Mouse (Mus musculus) ES-E14 (cell line): ENCODE results near the gene Gm6592.

Source experiments
- CHD2 ChIP-seq: IDR thresholded peaks from 2 replicates; pipeline ENCODE4 v1.6.1; 2014; ENCODE audit warnings: mild to moderate bottlenecking, low read depth, low read length, inconsistent platforms
- ZC3H11A ChIP-seq: IDR thresholded peaks from 2 replicates; pipeline ENCODE4 v1.6.1; 2012; ENCODE audit warnings: low read depth, mild to moderate bottlenecking, inconsistent platforms, low read length, borderline replicate concordance
- ZNF384 ChIP-seq: IDR thresholded peaks from 2 replicates; pipeline ENCODE4 v1.6.1; 2012; ENCODE audit warnings: low read depth, low read length, inconsistent platforms

DNA sequence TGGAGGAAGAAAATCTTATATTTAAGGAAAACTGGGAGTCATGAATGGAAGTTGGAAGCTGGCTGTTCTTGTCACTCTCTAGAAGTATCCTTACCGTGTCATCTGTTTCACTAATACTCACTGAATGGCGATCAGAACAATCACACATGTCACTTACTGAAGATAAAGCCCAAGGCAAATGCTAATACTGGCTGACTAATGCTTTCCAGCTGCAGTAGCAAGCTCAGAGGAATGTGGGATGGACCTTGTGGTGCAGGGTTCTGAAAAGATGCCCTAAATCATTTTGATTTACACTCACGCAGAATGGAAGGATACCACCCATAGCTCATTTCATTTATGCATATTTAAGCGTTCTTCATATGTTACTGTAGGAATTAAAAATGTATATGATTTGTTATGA, 40.5 kb downstream of the Gm6592 start:
- TF ChIP-seq ZC3H11A (no peak), CHD2 (no peak), ZNF384 (no peak)
